Mouse (Mus musculus) CD4-positive helper T cell, adult 2 months (primary cell): ENCODE measurements at regions not wholly inside any gene's neighbourhood (a gene's known extent, or its start where the extent isn't known, plus 50 kb on each side); places are given as distances from the start of the nearest gene placed in this dataset.

Experiments
- DNase-seq: peaks from one replicate; pipeline ENCODE4 v3.0.0-alpha.2; 2012; ENCODE audit warnings: low read depth, missing footprints, low spot score

GRCm38 (mm10) chr3:148167556-148167955 is 822.8 kb downstream of the Adgrl2 start:
- no peak for DNase-seq

- no peak for DNase-seq
Observed at GRCm38 (mm10) chr3:148159059-148159458, 831.3 kb downstream of the Adgrl2 start.

- no peak for DNase-seq
Observed at GRCm38 (mm10) chr3:148158533-148158932, 831.8 kb downstream of the Adgrl2 start.

- DNase-seq, result no peak
Observed at GRCm38 (mm10) chr3:148143776-148144175, 846.6 kb downstream of the Adgrl2 start.

GRCm38 (mm10) chr3:148136791-148137251 is 853.5 kb downstream of the Adgrl2 start:
- DNase-seq, result no peak

- no peak for DNase-seq
Observed at GRCm38 (mm10) chr3:148134646-148135045, 855.7 kb downstream of the Adgrl2 start.

GRCm38 (mm10) chr3:148115576-148115975 is 874.8 kb downstream of the Adgrl2 start:
- DNase-seq, result no peak

GRCm38 (mm10) chr3:148112204-148112603 is 878.2 kb downstream of the Adgrl2 start:
- no peak for DNase-seq

- no peak for DNase-seq
Observed at GRCm38 (mm10) chr3:148107031-148107430, 883.3 kb downstream of the Adgrl2 start.

GRCm38 (mm10) chr3:148093930-148094329 is 896.4 kb downstream of the Adgrl2 start:
- DNase-seq, result no peak

GRCm38 (mm10) chr3:148075841-148076240 is 914.5 kb downstream of the Adgrl2 start:
- DNase-seq, result no peak

- no peak for DNase-seq
Observed at GRCm38 (mm10) chr3:148066701-148067100, 923.7 kb downstream of the Adgrl2 start.

GRCm38 (mm10) chr3:148056074-148056473 is 934.3 kb downstream of the Adgrl2 start:
- DNase-seq, result no peak

- no peak for DNase-seq
Observed at GRCm38 (mm10) chr3:148052516-148052915, 937.8 kb downstream of the Adgrl2 start.

GRCm38 (mm10) chr3:148048247-148048646 is 942.1 kb downstream of the Adgrl2 start:
- DNase-seq, result no peak

- no peak for DNase-seq
Observed at GRCm38 (mm10) chr3:148032532-148032931, 957.8 kb downstream of the Adgrl2 start.

GRCm38 (mm10) chr3:148005831-148006230 is 984.5 kb downstream of the Adgrl2 start:
- no peak for DNase-seq

- no peak for DNase-seq
Observed at GRCm38 (mm10) chr3:148004006-148004405, 986.3 kb downstream of the Adgrl2 start.

- no peak for DNase-seq
Observed at GRCm38 (mm10) chr3:147999330-147999953, 990.9 kb downstream of the Adgrl2 start.

- DNase-seq, result no peak
Observed at GRCm38 (mm10) chr3:147991738-147992137, 998.6 kb downstream of the Adgrl2 start.

GRCm38 (mm10) chr3:147990831-147991230 is 999.5 kb downstream of the Adgrl2 start:
- no peak for DNase-seq

- no peak for DNase-seq
Observed at GRCm38 (mm10) chr3:147982831-147983230, 1007.5 kb downstream of the Adgrl2 start.

GRCm38 (mm10) chr3:147981621-147982020 is 1008.7 kb downstream of the Adgrl2 start:
- DNase-seq, result no peak

GRCm38 (mm10) chr3:147976579-147976978 is 1013.8 kb downstream of the Adgrl2 start:
- DNase-seq, result no peak
